Mouse (Mus musculus) liver, embryonic 13.5 days (tissue): ENCODE data around the gene Fsip1. TPM values are rescaled to one million over a fixed set of nuclear protein-coding genes. Genes with fewer than 3 reads are reported as not detected.

Experiments used
- ATAC-seq: fragments of 200-750 bp; cut with Nextera tagmentation; 2 replicates; pipeline ENCODE4 v1.8.0; 2017; ENCODE audit warnings: low read depth, mild to moderate bottlenecking, moderate number of reproducible peaks, moderate library complexity
- DNase-seq: peaks from one replicate; pipeline ENCODE4 v3.0.0; 2022
- H3K27ac ChIP-seq: fragments of 300-500 bp; sonication (generic); 2 replicates; pipeline ENCODE4 v1.5.1; 2015; ENCODE audit warnings: moderate library complexity, mild to moderate bottlenecking, inconsistent platforms
- H3K27me3 ChIP-seq: fragments of 300-500 bp; sonication (generic); 2 replicates; pipeline ENCODE4 v1.6.1; 2015; ENCODE audit warnings: mild to moderate bottlenecking, inconsistent platforms
- H3K36me3 ChIP-seq: fragments of 300-500 bp; sonication (generic); 2 replicates; pipeline ENCODE4 v1.6.1; 2015; ENCODE audit warnings: mild to moderate bottlenecking, inconsistent platforms
- H3K4me1 ChIP-seq: fragments of 300-500 bp; sonication (generic); replicated peaks from 2 replicates; pipeline ENCODE4 v1.6.1; 2015; ENCODE audit warnings: inconsistent platforms
- H3K4me2 ChIP-seq: fragments of 300-500 bp; sonication (generic); 2 replicates; pipeline ENCODE4 v1.6.1; 2015; ENCODE audit warnings: inconsistent platforms, mild to moderate bottlenecking, moderate library complexity
- H3K4me3 ChIP-seq: fragments of 300-500 bp; sonication (generic); replicated peaks from 2 replicates; pipeline ENCODE4 v1.5.1; 2015; ENCODE audit warnings: mild to moderate bottlenecking, inconsistent platforms
- H3K9ac ChIP-seq: fragments of 300-500 bp; sonication (generic); 2 replicates; pipeline ENCODE4 v1.6.1; 2015; ENCODE audit warnings: mild to moderate bottlenecking, inconsistent platforms
- H3K9me3 ChIP-seq: fragments of 300-500 bp; sonication (generic); replicated peaks from 2 replicates; pipeline ENCODE4 v1.6.1; 2016; ENCODE audit warnings: inconsistent platforms
- WGBS: fragments of 180-500 bp; shearing (Covaris S2); methylation state at CpG from one replicate; pipeline ENCODE4 v1.1.7; 2015; ENCODE audit not compliant: insufficient replicate concordance; 5-methylcytosine and 5-hydroxymethylcytosine counted together
- polyA plus RNA-seq: library from polyadenylated mRNA; unstranded; fragments of >200 nt; fragmentation: Nextera tagmentation; extraction: Ambion mirVana; gene quantifications from 2 replicates; pipeline ENCODE4 v1.2.1, GENCODE M21; 2015

Gene Fsip1
- polyA plus RNA-seq, 1 experiment from 2014 or later = 0.13 TPM

DNA sequence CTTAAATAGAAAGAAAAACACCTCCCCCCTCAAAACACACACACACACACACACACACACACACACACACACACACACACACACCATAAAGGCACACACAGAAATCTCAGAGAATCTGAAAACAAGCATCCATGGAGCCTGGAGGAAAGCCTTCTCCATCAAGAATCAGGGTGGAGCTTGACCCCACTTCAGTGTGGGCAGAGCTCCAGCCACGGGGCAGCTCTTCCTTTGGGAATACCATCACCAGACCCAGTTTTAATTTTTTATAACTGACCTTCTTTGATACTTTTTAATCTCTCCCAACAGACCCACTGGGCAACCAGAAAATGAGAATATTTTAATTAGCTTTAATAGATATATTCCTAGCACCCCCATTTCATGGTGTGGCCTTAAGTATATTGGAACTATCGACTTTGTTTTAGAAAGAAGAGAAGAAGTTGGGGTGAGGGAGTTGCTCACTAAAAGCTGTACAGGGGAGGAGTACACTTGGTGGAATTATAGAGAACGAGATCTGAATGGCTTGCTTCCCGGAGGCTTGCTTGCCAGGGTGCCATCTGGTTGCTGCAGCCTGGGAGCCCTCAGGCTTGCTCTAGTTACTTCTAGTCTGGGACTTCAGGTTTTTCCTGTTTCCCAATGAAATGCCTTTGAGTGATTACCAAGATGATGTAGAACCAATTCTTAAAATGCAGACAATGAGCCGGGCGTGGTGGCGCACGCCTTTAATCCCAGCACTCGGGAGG lies 31.7 kb upstream of the Fsip1 start:
- Histone ChIP-seq H3K4me2 (no peak overlapping the region), H3K9me3 (no peaks in the 10 kb centered on the region), H3K27ac (no peak overlapping the region), H3K4me3 (no peak overlapping the region), H3K27me3 (no peaks in the 10 kb centered on the region), H3K4me1 (no peaks in the 10 kb centered on the region), H3K36me3 (no peaks in the 10 kb centered on the region), H3K9ac (no peak overlapping the region)
- DNase-seq (no peak), ATAC-seq (no peak)
- WGBS = 69% methylated on average over 9 of the region's 9 CpGs

DNA sequence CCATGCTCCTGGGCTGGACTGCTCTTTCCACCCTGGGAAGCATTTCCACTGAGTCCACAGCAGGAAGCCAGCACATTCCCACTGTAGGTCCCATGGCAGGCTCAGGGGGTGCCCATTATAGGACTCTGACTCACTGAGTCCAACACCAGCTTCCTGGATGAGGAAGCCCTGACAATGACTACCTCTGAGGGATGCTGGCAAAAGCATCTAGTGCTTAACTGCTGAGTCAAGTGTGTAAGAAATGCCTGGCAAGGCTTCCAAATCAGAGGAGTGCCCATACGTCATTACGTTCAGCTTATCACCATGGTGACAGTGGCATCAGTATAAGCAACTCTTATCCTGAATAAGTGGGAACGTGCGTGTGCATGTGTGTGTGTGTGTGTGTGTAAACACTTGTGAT lies 30.9 kb upstream of the Fsip1 start:
- H3K4me2 ChIP-seq = no peak overlapping the region
- DNase-seq (no peak), ATAC-seq (no peak)
- no peaks in the 10 kb centered on the region for H3K9me3 ChIP-seq
- H3K27ac ChIP-seq = no peak overlapping the region
- 62% methylated on average over 4 of the region's 4 CpGs for WGBS
- no peaks in the 10 kb centered on the region for H3K4me1 ChIP-seq
- no peak overlapping the region for H3K9ac ChIP-seq
- H3K27me3 ChIP-seq = no peaks in the 10 kb centered on the region
- H3K36me3 ChIP-seq = no peaks in the 10 kb centered on the region
- no peak overlapping the region for H3K4me3 ChIP-seq

DNA sequence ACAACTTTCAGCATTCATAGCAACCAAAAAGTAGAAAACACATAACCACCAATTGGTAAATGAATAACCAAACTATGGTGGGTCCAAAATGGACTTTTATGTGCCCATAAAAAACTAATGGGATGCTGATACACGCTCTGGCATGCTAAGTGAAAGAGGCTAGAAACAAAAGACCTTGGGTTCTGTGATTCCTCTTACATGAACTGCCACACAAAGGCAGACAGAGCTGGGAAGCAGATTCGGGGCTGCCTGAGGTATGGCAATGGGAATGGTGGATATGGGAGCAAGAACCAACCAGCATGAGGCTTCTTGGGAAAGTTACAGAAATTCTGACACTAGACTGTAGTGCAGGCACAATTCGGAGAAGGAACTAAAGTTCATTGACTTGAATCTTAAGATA lies 25.7 kb upstream of the Fsip1 start:
- H3K9me3 ChIP-seq = no peaks in the 10 kb centered on the region
- no peaks in the 10 kb centered on the region for H3K36me3 ChIP-seq
- no peak overlapping the region for H3K4me2 ChIP-seq
- no peak overlapping the region for H3K27ac ChIP-seq
- no peaks in the 10 kb centered on the region for H3K27me3 ChIP-seq
- DNase-seq (no peak), ATAC-seq (no peak)
- H3K4me1 ChIP-seq = no peaks in the 10 kb centered on the region
- 49% methylated on average over 3 of the region's 3 CpGs for WGBS
- H3K9ac ChIP-seq = no peak overlapping the region
- H3K4me3 ChIP-seq = no peak overlapping the region

DNA sequence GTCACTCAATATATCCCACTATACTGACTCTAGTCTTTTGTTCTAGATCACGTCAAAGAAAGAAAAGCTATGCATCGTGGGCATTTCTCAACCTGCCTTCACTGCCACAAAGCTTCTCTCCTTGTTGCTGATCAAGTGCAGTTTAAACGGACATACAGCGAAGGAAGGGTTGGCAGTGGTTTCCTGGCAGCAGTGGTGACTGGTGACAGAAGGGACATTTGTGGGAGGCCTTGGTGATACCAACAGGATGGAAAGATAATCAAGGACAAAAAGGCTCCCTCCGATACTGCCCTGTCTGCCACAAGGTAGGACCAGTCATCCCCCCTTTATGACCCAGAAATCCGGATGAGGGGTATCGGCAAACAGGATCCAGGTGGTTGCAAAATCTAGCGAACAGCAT lies 21.5 kb upstream of the Fsip1 start:
- no peak overlapping the region for H3K4me3 ChIP-seq

DNA sequence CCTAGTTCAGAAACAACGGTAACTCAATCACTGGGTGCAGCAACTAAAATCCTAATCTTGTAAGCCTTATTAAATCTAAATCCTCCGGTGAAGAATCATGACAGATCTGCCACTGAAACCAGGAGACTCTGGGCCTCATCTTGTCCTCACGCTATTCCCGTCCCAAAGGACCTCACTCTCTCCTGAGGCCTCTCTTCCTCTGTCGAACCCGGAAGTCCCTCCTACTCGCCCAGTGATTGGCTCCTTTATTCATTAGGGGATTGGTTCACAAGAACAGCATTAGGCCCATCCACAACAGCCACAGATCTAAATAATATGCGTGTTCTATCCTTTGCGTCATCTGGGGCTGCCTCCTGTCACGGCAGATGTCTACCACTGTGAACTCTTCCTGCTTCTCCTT lies 14.8 kb upstream of the Fsip1 start:
- H3K36me3 ChIP-seq = no peaks in the 10 kb centered on the region
- H3K4me2 ChIP-seq = no peak overlapping the region
- H3K27ac ChIP-seq = no peak overlapping the region
- 70% methylated on average over 10 of the region's 10 CpGs for WGBS
- H3K4me3 ChIP-seq = no peak overlapping the region
- H3K4me1 ChIP-seq = no peaks in the 10 kb centered on the region
- no peaks in the 10 kb centered on the region for H3K27me3 ChIP-seq
- H3K9ac ChIP-seq = no peak overlapping the region
- no peak for DNase-seq
- no peaks in the 10 kb centered on the region for H3K9me3 ChIP-seq
- no peak for ATAC-seq

More for the DNA sequence above, 21.5 kb upstream of the Fsip1 start:
- WGBS = 71% methylated on average over 8 of the region's 8 CpGs
- no peak overlapping the region for H3K27ac ChIP-seq
- no peaks in the 10 kb centered on the region for H3K9me3 ChIP-seq
- no peaks in the 10 kb centered on the region for H3K4me1 ChIP-seq
- DNase-seq = no peak
- no peak overlapping the region for H3K9ac ChIP-seq
- no peaks in the 10 kb centered on the region for H3K27me3 ChIP-seq
- ATAC-seq = no peak
- H3K36me3 ChIP-seq = no peaks in the 10 kb centered on the region
- no peak overlapping the region for H3K4me2 ChIP-seq

DNA sequence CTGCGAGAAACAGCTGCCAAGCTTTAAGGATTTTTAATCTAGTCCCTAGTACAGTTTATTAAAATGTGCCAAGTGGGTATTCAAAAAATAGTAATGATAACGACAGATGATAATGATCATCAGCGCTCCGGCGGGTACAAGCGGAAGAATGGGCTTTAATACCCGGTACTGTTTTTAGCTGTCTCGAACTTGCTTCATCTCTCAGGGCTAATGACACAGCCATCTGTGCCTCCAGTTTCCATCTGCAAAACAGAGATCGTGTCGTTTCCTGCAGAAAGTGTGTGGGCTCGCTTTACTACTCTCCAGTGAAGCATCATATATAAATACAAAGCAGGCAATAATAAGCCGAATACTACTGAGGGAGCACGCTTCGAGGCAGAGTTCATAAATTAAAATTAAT lies 13.4 kb upstream of the Fsip1 start:
- H3K4me2 ChIP-seq = no peak overlapping the region
- no peak overlapping the region for H3K9ac ChIP-seq
- no peak overlapping the region for H3K27ac ChIP-seq
- ATAC-seq (no peak), DNase-seq (no peak)
- no peaks in the 10 kb centered on the region for H3K36me3 ChIP-seq
- no peaks in the 10 kb centered on the region for H3K4me1 ChIP-seq
- no peaks in the 10 kb centered on the region for H3K9me3 ChIP-seq
- 79% methylated on average over 14 of the region's 14 CpGs for WGBS
- no peak overlapping the region for H3K4me3 ChIP-seq
- H3K27me3 ChIP-seq = no peaks in the 10 kb centered on the region

DNA sequence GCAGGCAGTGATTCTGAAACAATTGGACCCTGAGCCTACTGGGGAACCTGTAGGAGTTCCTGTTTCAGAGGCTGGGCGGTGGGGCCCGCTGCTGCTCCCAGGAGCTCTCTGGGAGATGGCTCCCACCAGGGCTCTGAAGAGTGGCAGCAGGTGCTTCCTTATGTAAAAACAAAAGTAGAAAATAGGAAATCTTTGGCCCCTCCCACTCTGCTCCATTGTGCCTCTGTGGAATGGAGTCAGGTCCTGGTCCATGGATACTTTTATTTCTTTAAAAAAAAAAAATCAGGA lies 7.1 kb upstream of the Fsip1 start:
- Histone ChIP-seq H3K9me3 (no peaks in the 10 kb centered on the region), H3K4me1 (no peaks in the 10 kb centered on the region), H3K4me2 (no peak overlapping the region), H3K27me3 (no peaks in the 10 kb centered on the region), H3K4me3 (no peak overlapping the region), H3K36me3 (no peaks in the 10 kb centered on the region), H3K9ac (no peak overlapping the region), H3K27ac (no peak overlapping the region)
- ATAC-seq = no peak
- DNase-seq = no peak
- 15% methylated on average over 2 of the region's 2 CpGs for WGBS

DNA sequence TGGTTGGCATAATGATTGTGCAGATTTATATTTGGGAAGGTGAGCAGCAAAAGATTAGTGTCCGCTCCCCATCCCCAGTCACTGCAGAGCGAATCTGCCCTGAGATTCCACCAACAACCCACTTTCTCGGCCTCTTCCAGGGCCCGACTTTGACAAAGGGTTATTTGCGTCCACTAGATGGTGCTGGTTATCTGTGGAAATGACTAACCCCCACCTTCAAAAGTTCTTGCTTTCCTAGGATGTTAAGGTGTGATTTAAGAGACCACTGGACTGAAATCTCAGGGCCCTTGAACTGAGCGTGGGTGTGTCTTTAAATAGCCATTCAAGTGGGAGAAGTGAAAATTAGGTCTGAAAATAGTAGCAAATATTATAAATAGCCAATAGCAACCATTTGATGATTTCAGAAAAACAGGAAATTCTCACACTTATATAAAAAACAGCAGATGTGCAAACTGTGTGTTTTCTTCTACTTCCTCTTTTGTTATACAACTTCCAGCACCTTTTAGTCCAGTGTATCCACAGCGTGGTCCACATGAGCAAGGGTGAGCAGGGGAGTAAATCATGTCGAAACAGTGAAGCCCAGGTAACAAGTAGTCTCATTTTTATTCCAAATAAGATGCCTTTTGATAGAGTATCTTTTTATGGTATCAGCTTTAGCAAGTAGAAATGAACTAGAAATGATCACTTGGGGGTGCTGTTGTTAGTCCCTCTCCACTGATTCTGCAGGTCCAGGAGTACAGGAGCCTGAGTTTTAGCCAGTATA lies 6.6 kb upstream of the Fsip1 start:
- DNase-seq = no peak

DNA sequence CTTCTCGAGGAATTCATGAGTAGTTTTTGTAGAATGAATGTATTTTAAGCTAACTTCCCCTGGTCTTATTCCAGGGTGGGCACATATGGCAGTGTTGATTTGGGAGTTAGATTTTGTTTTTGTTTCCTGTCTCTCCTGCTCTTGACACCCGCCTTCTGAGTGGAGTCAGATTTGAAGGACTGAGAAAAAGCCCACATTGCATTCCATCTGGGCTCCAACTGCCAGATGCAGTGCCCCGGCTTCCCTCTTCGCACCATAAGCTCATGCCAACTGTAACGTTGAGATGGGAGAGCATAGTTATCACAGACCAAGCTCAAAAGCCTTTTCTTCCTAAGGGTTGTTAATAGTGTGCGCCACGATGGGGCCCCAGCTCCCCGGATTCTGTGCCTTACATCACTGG lies 5.9 kb upstream of the Fsip1 start:
- Histone ChIP-seq H3K36me3 (no peaks in the 10 kb centered on the region), H3K4me2 (no peak overlapping the region), H3K9me3 (no peaks in the 10 kb centered on the region), H3K27me3 (no peaks in the 10 kb centered on the region), H3K4me3 (no peak overlapping the region), H3K4me1 (no peaks in the 10 kb centered on the region), H3K9ac (no peak overlapping the region), H3K27ac (no peak overlapping the region)
- DNase-seq = no peak
- ATAC-seq = no peak
- 43% methylated on average over 8 of the region's 8 CpGs for WGBS

More for the DNA sequence above, 6.6 kb upstream of the Fsip1 start:
- no peaks in the 10 kb centered on the region for H3K27me3 ChIP-seq
- no peak overlapping the region for H3K4me3 ChIP-seq
- WGBS = 9% methylated on average over 8 of the region's 8 CpGs
- H3K9ac ChIP-seq = no peak overlapping the region
- no peak overlapping the region for H3K4me2 ChIP-seq
- ATAC-seq = no peak
- H3K27ac ChIP-seq = no peak overlapping the region
- H3K9me3 ChIP-seq = no peaks in the 10 kb centered on the region
- H3K36me3 ChIP-seq = no peaks in the 10 kb centered on the region
- H3K4me1 ChIP-seq = no peaks in the 10 kb centered on the region

DNA sequence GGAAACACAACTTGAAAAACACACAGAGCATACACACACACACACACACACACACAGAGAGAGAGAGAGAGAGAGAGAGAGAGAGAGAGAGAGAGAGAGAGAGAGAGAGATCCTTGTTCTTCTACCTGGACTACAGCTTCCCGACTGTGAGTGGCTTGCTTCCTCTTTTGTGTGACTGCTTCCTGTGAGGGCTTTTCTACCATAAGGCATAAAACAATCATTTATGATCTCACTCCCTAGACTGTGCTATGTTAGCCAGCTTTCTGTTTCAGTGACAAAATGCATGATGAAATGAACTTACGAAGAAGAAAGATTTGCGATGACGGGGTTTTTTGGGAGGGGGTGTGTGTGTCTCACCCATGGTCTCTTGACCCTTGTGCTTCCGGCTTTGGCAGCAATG lies 3.0 kb upstream of the Fsip1 start:
- 52% methylated on average over 5 of the region's 5 CpGs for WGBS
- Histone ChIP-seq H3K9me3 (no peaks in the 10 kb centered on the region), H3K27me3 (no peaks in the 10 kb centered on the region), H3K4me2 (no peak overlapping the region), H3K4me3 (no peak overlapping the region), H3K27ac (no peak overlapping the region), H3K36me3 (no peaks in the 10 kb centered on the region), H3K4me1 (peaks cover 6% of the 10 kb centered on the region; the same call in 1 of the 2 replicates), H3K9ac (no peak overlapping the region)
- no peak for ATAC-seq
- no peak for DNase-seq

DNA sequence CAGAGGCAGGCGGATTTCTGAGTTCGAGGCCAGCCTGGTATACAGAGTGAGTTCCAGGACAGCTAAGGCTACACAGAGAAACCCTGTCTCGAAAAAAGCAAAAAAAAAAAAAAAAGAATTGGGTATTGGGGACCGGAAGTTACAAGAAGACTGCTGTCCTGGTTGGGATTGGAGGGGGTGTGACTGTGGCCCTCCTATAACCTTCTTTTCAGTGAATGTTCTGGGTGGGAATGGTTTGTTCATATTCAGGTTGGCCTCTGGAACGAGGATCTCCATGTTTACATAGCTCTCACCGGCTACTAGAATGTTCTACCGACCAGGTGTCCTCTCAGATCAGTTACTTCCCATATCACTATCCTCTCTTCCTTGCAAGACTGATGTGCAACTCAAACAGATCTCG lies 328 bp upstream of the Fsip1 start:
- no peak for DNase-seq
- Histone ChIP-seq H3K4me1 (peaks cover 6% of the 10 kb centered on the region; the same call in 1 of the 2 replicates), H3K4me2 (peak overlapping the region; percentile 62), H3K36me3 (no peaks in the 10 kb centered on the region), H3K9ac (no peak overlapping the region), H3K9me3 (no peaks in the 10 kb centered on the region), H3K27ac (no peak overlapping the region), H3K4me3 (peak overlapping the region; percentile 56), H3K27me3 (no peaks in the 10 kb centered on the region)
- no peak for ATAC-seq
- WGBS = 47% methylated on average over 8 of the region's 8 CpGs

DNA sequence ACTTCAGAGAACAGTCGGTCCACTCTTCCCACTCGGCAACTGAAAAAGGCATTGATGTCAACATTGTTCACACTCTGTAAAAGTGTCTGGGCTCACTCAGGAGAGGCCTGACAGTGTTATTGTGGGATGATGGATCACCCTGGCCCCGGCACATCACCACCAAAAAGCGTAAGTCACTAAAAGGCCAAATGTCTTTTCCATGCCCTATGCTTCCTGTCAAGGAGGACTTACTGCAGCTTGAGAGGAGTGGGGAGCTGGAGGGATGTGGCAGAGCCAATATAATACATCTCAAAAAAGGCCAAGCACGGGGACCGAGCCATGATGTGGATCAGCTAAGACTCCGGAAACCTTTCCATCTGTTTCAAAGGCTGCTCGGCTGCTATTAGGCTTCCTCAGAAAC lies 2.2 kb downstream of the Fsip1 start:
- H3K4me1 ChIP-seq = peaks cover 6% of the 10 kb centered on the region; the same call in 1 of the 2 replicates
- no peak overlapping the region for H3K27ac ChIP-seq
- H3K4me2 ChIP-seq = no peak overlapping the region
- H3K36me3 ChIP-seq = no peaks in the 10 kb centered on the region
- H3K9me3 ChIP-seq = no peaks in the 10 kb centered on the region
- H3K4me3 ChIP-seq = no peak overlapping the region
- H3K27me3 ChIP-seq = no peaks in the 10 kb centered on the region
- H3K9ac ChIP-seq = no peak overlapping the region
- ATAC-seq = no peak
- 68% methylated on average over 8 of the region's 8 CpGs for WGBS
- DNase-seq = no peak
